Mouse (Mus musculus) bone marrow macrophage, adult 2 months (primary cell): Measurements from ENCODE around the gene Gm49337. TPM values are rescaled to one million over a fixed set of nuclear protein-coding genes. Genes with fewer than 3 reads are reported as not detected.

Experiments
- H3K27ac ChIP-seq: 2 replicates; pipeline ENCODE4 v1.5.1; 2012; ENCODE audit warnings: low read depth, low read length; ENCODE audit not compliant: insufficient read depth
- H3K4me1 ChIP-seq: 2 replicates; pipeline ENCODE4 v1.6.1; 2012; ENCODE audit warnings: low read length; ENCODE audit not compliant: control insufficient read depth, insufficient read depth
- H3K4me3 ChIP-seq: 2 replicates; pipeline ENCODE4 v1.5.1; 2012; ENCODE audit warnings: mild to moderate bottlenecking, low read length, moderate library complexity; ENCODE audit not compliant: insufficient read depth
- CTCF ChIP-seq: IDR thresholded peaks from 2 replicates; pipeline ENCODE4 v1.5.1; 2012; ENCODE audit warnings: low read depth, mild to moderate bottlenecking, low read length, moderate library complexity
- POLR2A ChIP-seq: IDR thresholded peaks from 2 replicates; pipeline ENCODE4 v1.6.1; 2012; ENCODE audit warnings: mild to moderate bottlenecking, low read depth, low read length, borderline replicate concordance
- polyA plus RNA-seq: library from polyadenylated mRNA; stranded (reverse); fragments of >200 nt; gene quantifications from 2 replicates; pipeline ENCODE4 v1.2.4, GENCODE M21; 2012; ENCODE audit not compliant: missing spikeins, insufficient read depth, insufficient read length

Gene Gm49337
- not detected in 2 replicates for polyA plus RNA-seq

- H3K4me3 ChIP-seq: no peak within 1 kb of the TSS
- H3K4me1 ChIP-seq: peaks cover 37% of the 10 kb centered on the region
- no peak within 1 kb of the TSS for H3K27ac ChIP-seq
- no peak for TF ChIP-seq CTCF
- no peak for TF ChIP-seq POLR2A
Observed at GRCm38 (mm10) chr4:116173072-116173471, at the start of gene Gm49337, which contains the start of gene 1700042G07Rik. Gene Gm49337, plus strand, starts transcription at chr4:116173384. Gene 1700042G07Rik, plus strand, starts transcription at chr4:116173372.

GRCm38 (mm10) chr4:116123602-116124519, 49.3 kb upstream of the Gm49337 start, which contains the start of the genes Rad54l and Pomgnt1:
Gene Rad54l, minus strand, starts transcription at chr4:116123690.
Gene Pomgnt1, plus strand, starts transcription at chr4:116123840.
- peak within 1 kb of the TSS; percentile 43 for H3K27ac ChIP-seq
- H3K4me1 ChIP-seq: peaks cover 8% of the 10 kb centered on the region
- TF ChIP-seq CTCF (no peak), POLR2A (0 out of 2 replicates have a peak, but pooled peaks have one; percentile 53)
- H3K4me3 ChIP-seq: peak within 1 kb of the TSS; percentile 72

GRCm38 (mm10) chr4:116125803-116126386, 47.3 kb upstream of the Gm49337 start:
- H3K27ac ChIP-seq: no peak overlapping the region
- H3K4me1 ChIP-seq: peaks cover 8% of the 10 kb centered on the region
- no peak overlapping the region for H3K4me3 ChIP-seq
- TF ChIP-seq POLR2A: no peak
- TF ChIP-seq CTCF: no peak

- no peak overlapping the region for H3K4me3 ChIP-seq
- H3K27ac ChIP-seq: no peak overlapping the region
- H3K4me1 ChIP-seq: peaks cover 8% of the 10 kb centered on the region
- TF ChIP-seq POLR2A: no peak
- TF ChIP-seq CTCF: no peak
Observed at GRCm38 (mm10) chr4:116127956-116128355, 45.2 kb upstream of the Gm49337 start.

GRCm38 (mm10) chr4:116133126-116133525, 40.1 kb upstream of the Gm49337 start:
- H3K4me1 ChIP-seq: peaks cover 2% of the 10 kb centered on the region
- no peak overlapping the region for H3K4me3 ChIP-seq
- TF ChIP-seq CTCF (no peak), POLR2A (no peak)

GRCm38 (mm10) chr4:116134990-116135389, 38.2 kb upstream of the Gm49337 start:
- H3K4me1 ChIP-seq: peaks cover 2% of the 10 kb centered on the region
- no peak overlapping the region for H3K27ac ChIP-seq
- H3K4me3 ChIP-seq: no peak overlapping the region
- peak; percentile 42; the same call in 1 of the 2 replicates for TF ChIP-seq CTCF
- no peak for TF ChIP-seq POLR2A

More at GRCm38 (mm10) chr4:116133126-116133525, 40.1 kb upstream of the Gm49337 start:
- no peak overlapping the region for H3K27ac ChIP-seq

- peaks cover 2% of the 10 kb centered on the region for H3K4me1 ChIP-seq
- no peak overlapping the region for H3K4me3 ChIP-seq
- TF ChIP-seq CTCF (no peak), POLR2A (no peak)
- H3K27ac ChIP-seq: no peak overlapping the region
Observed at GRCm38 (mm10) chr4:116137421-116137996, 35.7 kb upstream of the Gm49337 start.

GRCm38 (mm10) chr4:116140801-116141574, 32.2 kb upstream of the Gm49337 start:
- no peak overlapping the region for H3K4me3 ChIP-seq
- H3K4me1 ChIP-seq: 0 out of 2 replicates have a peak, but pooled peaks cover 2% of the 10 kb centered on the region
- no peak overlapping the region for H3K27ac ChIP-seq
- TF ChIP-seq CTCF (no peak), POLR2A (no peak)

GRCm38 (mm10) chr4:116141736-116142135, 31.4 kb upstream of the Gm49337 start:
- H3K27ac ChIP-seq: no peak overlapping the region
- H3K4me3 ChIP-seq: no peak overlapping the region
- TF ChIP-seq POLR2A: no peak
- no peak for TF ChIP-seq CTCF
- H3K4me1 ChIP-seq: 0 out of 2 replicates have a peak, but pooled peaks cover 2% of the 10 kb centered on the region
